Mouse (Mus musculus): ENCODE measurements at regions not wholly inside any gene's neighbourhood (a gene's known extent, or its start where the extent isn't known, plus 50 kb on each side); places are given as distances from the start of the nearest gene placed in this dataset.

- no peak for TF ChIP-seq CTCF (IDR thresholded peaks at IDR 0.05)
- TF ChIP-seq POLR2A (IDR thresholded peaks at IDR 0.05; ENCODE audit: insufficient read depth, low read depth, low read length) = no peak
These were observed 451.7 kb downstream of the Ube2dnl2 start for GRCm38 (mm10) chrX:115359111-115359510.
